In the genomic region with DNA sequence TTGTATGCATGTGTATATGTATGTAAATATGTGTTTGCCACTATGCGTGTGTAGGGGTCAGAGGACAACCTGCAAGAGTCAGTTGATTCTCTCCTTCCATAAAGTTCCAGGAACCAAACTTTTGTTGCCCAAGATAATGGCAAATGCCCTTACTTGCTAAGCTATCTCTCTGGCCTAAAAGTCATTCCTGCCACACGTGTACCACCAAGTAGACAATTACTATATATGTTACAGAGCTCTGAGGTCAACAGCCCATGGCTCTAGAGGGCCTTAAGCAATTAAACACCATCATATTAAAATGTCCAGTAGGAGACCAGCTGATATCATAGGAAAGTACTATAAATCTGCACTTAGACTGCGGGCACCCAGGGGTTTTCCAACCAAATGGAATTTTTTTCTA, we compare ENCODE assay signal across 25 mouse cellular contexts. TPM values are rescaled to one million over a fixed set of nuclear protein-coding genes. Genes with fewer than 3 reads are reported as not detected.
DNase-seq lines count a peak whose midpoint lies in the region; ATAC-seq and TF ChIP-seq lines count a peak whose summit lies in the region.
"Had no signal": no experiment of that assay in that cellular context is flagged by ENCODE, and none has a peak within 500 bp of the region (broad histone marks: within the 10 kb centered on the region; RNA-seq: fewer than 3 reads in every experiment).

No protein-coding gene starts in this region.

- no peaks in the 10 kb centered on the region for H3K27me3 ChIP-seq in intestine, embryonic 14.5 days (replicated peaks; ENCODE audit: control insufficient read depth, insufficient read depth, low read length)
- H3K27me3 ChIP-seq in intestine, embryonic 15.5 days (replicated peaks), result no peaks in the 10 kb centered on the region
- no peaks in the 10 kb centered on the region for H3K27me3 ChIP-seq in G1E (ENCODE audit: insufficient read depth, low read length)
- H3K27me3 ChIP-seq: CH12.LX; embryonic facial prominence, embryonic 13.5 days; embryonic facial prominence, embryonic 15.5 days; forebrain, embryonic 12.5 days had no signal

- no peak overlapping the region for H3K4me3 ChIP-seq in intestine, embryonic 14.5 days (ENCODE audit: low read depth, low read length)
- no peak overlapping the region for H3K4me3 ChIP-seq in intestine, embryonic 15.5 days (replicated peaks)
- H3K4me3 ChIP-seq in G1E (ENCODE audit: low read depth, low read length), result no peak overlapping the region
- H3K4me3 ChIP-seq: embryonic facial prominence, embryonic 13.5 days; embryonic facial prominence, embryonic 15.5 days; erythroblast, embryonic 14.5 days; forebrain, embryonic 10.5 days; forebrain, embryonic 12.5 days had no signal

- no peaks in the 10 kb centered on the region for H3K4me1 ChIP-seq in intestine, embryonic 14.5 days (replicated peaks; ENCODE audit: control insufficient read depth, insufficient read depth, low read length)
- no peaks in the 10 kb centered on the region for H3K4me1 ChIP-seq in intestine, embryonic 15.5 days (replicated peaks)
- peaks cover 27% of the 10 kb centered on the region for H3K4me1 ChIP-seq in G1E (ENCODE audit: insufficient read depth, low read depth, low read length)
- H3K4me1 ChIP-seq: embryonic facial prominence, embryonic 15.5 days; forebrain, embryonic 10.5 days; forebrain, embryonic 12.5 days had no signal

- no peaks in the 10 kb centered on the region for H3K36me3 ChIP-seq in intestine, embryonic 14.5 days (ENCODE audit: control insufficient read depth, insufficient read depth, low read length)
- no peaks in the 10 kb centered on the region for H3K36me3 ChIP-seq in intestine, embryonic 15.5 days
- peaks cover 38% of the 10 kb centered on the region for H3K36me3 ChIP-seq in G1E (replicated peaks)
- H3K36me3 ChIP-seq: embryonic facial prominence, embryonic 13.5 days; embryonic facial prominence, embryonic 15.5 days; forebrain, embryonic 12.5 days had no signal

- ATAC-seq in intestine, embryonic 14.5 days (replicated peaks; ENCODE audit: low FRiP score, low TSS enrichment, low read depth), result no peak
- no peak for ATAC-seq in intestine, embryonic 15.5 days
- peak; percentile 77 for ATAC-seq in G1E (ENCODE audit: extremely low read depth, insufficient number of reproducible peaks, low FRiP score, poor library complexity, severe bottlenecking)
- ATAC-seq: CD4-positive, CD25-positive, alpha-beta regulatory T cell, adult 4 months; forebrain, embryonic 14.5 days; forebrain, embryonic 16.5 days had no signal

- DNase-seq in intestine, embryonic 14.5 days (ENCODE audit: low spot score), result peak; percentile 16
- DNase-seq in G1E (ENCODE audit: low spot score), result no peak
- DNase-seq in c-Kit-positive CD71-positive TER-119-positive erythroid progenitor cells, embryonic 14.5 days (ENCODE audit: low spot score), result peak; percentile 30
- DNase-seq in thymus, postnatal 14 days, result no peak
- DNase-seq: adrenal gland, adult 2 months; adrenal gland, postnatal 10 days; adrenal gland, postnatal 25 days; B cell, adult 2 months; cerebellum, adult 11 months; cerebellum, adult 18-20 months; cerebellum, adult 8-10 months; cerebellum, adult 9-11 months; cerebellum, postnatal 14 days; cerebellum, postnatal 36 days; embryo, embryonic 11 days had no signal

- WGBS in intestine, embryonic 14.5 days, result 77% methylated on average over 3 of the region's 3 CpGs
- 71% methylated on average over 3 of the region's 3 CpGs for WGBS in intestine, embryonic 15.5 days

- H3K9ac ChIP-seq in intestine, embryonic 14.5 days (ENCODE audit: low read length), result no peak overlapping the region
- no peak overlapping the region for H3K9ac ChIP-seq in intestine, embryonic 15.5 days
- H3K9ac ChIP-seq: embryonic facial prominence, embryonic 13.5 days; embryonic facial prominence, embryonic 15.5 days; forebrain, embryonic 12.5 days had no signal

- TF ChIP-seq CTCF in G1E (IDR thresholded peaks at IDR 0.05; ENCODE audit: low read depth, low read length), result no peak

- H3K4me2 ChIP-seq in intestine, embryonic 14.5 days (ENCODE audit: low read length), result no peak overlapping the region
- no peak overlapping the region for H3K4me2 ChIP-seq in intestine, embryonic 15.5 days (replicated peaks)
- H3K4me2 ChIP-seq: embryonic facial prominence, embryonic 13.5 days; embryonic facial prominence, embryonic 15.5 days; forebrain, embryonic 12.5 days had no signal

- no peaks in the 10 kb centered on the region for H3K9me3 ChIP-seq in intestine, embryonic 14.5 days (ENCODE audit: control insufficient read depth, low read length)
- H3K9me3 ChIP-seq in intestine, embryonic 15.5 days, result no peaks in the 10 kb centered on the region
- peaks cover 16% of the 10 kb centered on the region for H3K9me3 ChIP-seq in G1E (replicated peaks)
- H3K9me3 ChIP-seq: embryonic facial prominence, embryonic 13.5 days; embryonic facial prominence, embryonic 15.5 days; forebrain, embryonic 10.5 days; forebrain, embryonic 12.5 days had no signal

- no peak overlapping the region for H3K27ac ChIP-seq in intestine, embryonic 14.5 days (ENCODE audit: low read depth)
- H3K27ac ChIP-seq in intestine, embryonic 15.5 days, result no peak overlapping the region
- H3K27ac ChIP-seq: embryonic facial prominence, embryonic 13.5 days; embryonic facial prominence, embryonic 15.5 days; forebrain, embryonic 10.5 days; forebrain, embryonic 12.5 days had no signal

RNA-seq across cellular contexts. Expression of a gene that starts 10.1 kb away (rescaled TPM):
- 12.4 and 12.5 TPM in 2 replicates for polyA plus RNA-seq in intestine, embryonic 14.5 days (2014; fragmentation: Nextera tagmentation; extraction: Ambion mirVana)
- 9.7 and 10.0 TPM in 2 replicates for polyA plus RNA-seq in intestine, embryonic 15.5 days (2015; fragmentation: Nextera tagmentation; extraction: Ambion mirVana)
- 34.9 and 35.5 TPM in 2 replicates for total RNA-seq in G1E (2014; fragmentation: Nextera tagmentation)
- 8.5 and 9.7 TPM in 2 replicates for total RNA-seq in G1E (2017)
- 5.9 and 7.1 TPM in 2 replicates for polyA plus RNA-seq in G1E (2012)

Comparison
In these comparisons a context has a peak if more than half of its experiments do, and no peak if none do; other contexts are left out.
1. DNase-seq: peak in intestine, embryonic 14.5 days (single experiment) and c-Kit-positive CD71-positive TER-119-positive erythroid progenitor cells, embryonic 14.5 days (single experiment); none in G1E (single experiment) and thymus, postnatal 14 days (single experiment).